Mouse (Mus musculus): ENCODE measurements around the gene Rmdn2. TPM values are rescaled to one million over a fixed set of nuclear protein-coding genes. Genes with fewer than 3 reads are reported as not detected.

Gene Rmdn2
- total RNA-seq (2014; fragmentation: Nextera tagmentation) (6.9 and 9.2 TPM in 2 replicates), total RNA-seq (2017) (9.4 and 10.4 TPM in 2 replicates)

- no peak for ATAC-seq (replicated peaks; ENCODE audit: low FRiP score, low TSS enrichment, poor library complexity, severe bottlenecking)
Measured at GRCm38 (mm10) chr17:79611545-79611944, at the start of gene Rmdn2. Gene Rmdn2 (plus strand): TSS chr17:79611863.

GRCm38 (mm10) chr17:79563067-79563620 lies 48.5 kb upstream of the Rmdn2 start:
- no peak for ATAC-seq (replicated peaks; ENCODE audit: low FRiP score, low TSS enrichment, poor library complexity, severe bottlenecking)

- ATAC-seq (replicated peaks; ENCODE audit: low FRiP score, low TSS enrichment, poor library complexity, severe bottlenecking): no peak
Measured at GRCm38 (mm10) chr17:79563721-79564120, 47.9 kb upstream of the Rmdn2 start.

GRCm38 (mm10) chr17:79565241-79565961 lies 46.3 kb upstream of the Rmdn2 start:
- ATAC-seq (replicated peaks; ENCODE audit: low FRiP score, low TSS enrichment, poor library complexity, severe bottlenecking): no peak

- ATAC-seq (replicated peaks; ENCODE audit: low FRiP score, low TSS enrichment, poor library complexity, severe bottlenecking): no peak
Measured at GRCm38 (mm10) chr17:79568401-79568800, 43.3 kb upstream of the Rmdn2 start.

GRCm38 (mm10) chr17:79578328-79578727 lies 33.3 kb upstream of the Rmdn2 start:
- no peak for ATAC-seq (replicated peaks; ENCODE audit: low FRiP score, low TSS enrichment, poor library complexity, severe bottlenecking)

- ATAC-seq (replicated peaks; ENCODE audit: low FRiP score, low TSS enrichment, poor library complexity, severe bottlenecking): peak; percentile 90
Measured at GRCm38 (mm10) chr17:79580264-79580920, 31.3 kb upstream of the Rmdn2 start.

- no peak for ATAC-seq (replicated peaks; ENCODE audit: low FRiP score, low TSS enrichment, poor library complexity, severe bottlenecking)
Measured at GRCm38 (mm10) chr17:79583466-79583865, 28.2 kb upstream of the Rmdn2 start.

- ATAC-seq (replicated peaks; ENCODE audit: low FRiP score, low TSS enrichment, poor library complexity, severe bottlenecking): 0 out of 2 replicates have a peak, but pooled peaks have one; percentile 24
Measured at GRCm38 (mm10) chr17:79584246-79584800, 27.3 kb upstream of the Rmdn2 start.

- ATAC-seq (replicated peaks; ENCODE audit: low FRiP score, low TSS enrichment, poor library complexity, severe bottlenecking): no peak
Measured at GRCm38 (mm10) chr17:79589913-79590312, 21.8 kb upstream of the Rmdn2 start.

- no peak for ATAC-seq (replicated peaks; ENCODE audit: low FRiP score, low TSS enrichment, poor library complexity, severe bottlenecking)
Measured at GRCm38 (mm10) chr17:79595996-79596395, 15.7 kb upstream of the Rmdn2 start.

GRCm38 (mm10) chr17:79598151-79598550 lies 13.5 kb upstream of the Rmdn2 start:
- ATAC-seq (replicated peaks; ENCODE audit: low FRiP score, low TSS enrichment, poor library complexity, severe bottlenecking): no peak

GRCm38 (mm10) chr17:79598596-79599577 lies 12.8 kb upstream of the Rmdn2 start:
- ATAC-seq (replicated peaks; ENCODE audit: low FRiP score, low TSS enrichment, poor library complexity, severe bottlenecking): no peak

- ATAC-seq (replicated peaks; ENCODE audit: low FRiP score, low TSS enrichment, poor library complexity, severe bottlenecking): no peak
Measured at GRCm38 (mm10) chr17:79600108-79600507, 11.6 kb upstream of the Rmdn2 start.

GRCm38 (mm10) chr17:79602381-79602780 lies 9.3 kb upstream of the Rmdn2 start:
- no peak for ATAC-seq (replicated peaks; ENCODE audit: low FRiP score, low TSS enrichment, poor library complexity, severe bottlenecking)

GRCm38 (mm10) chr17:79603427-79603826 lies 8.2 kb upstream of the Rmdn2 start:
- no peak for ATAC-seq (replicated peaks; ENCODE audit: low FRiP score, low TSS enrichment, poor library complexity, severe bottlenecking)

GRCm38 (mm10) chr17:79605794-79606193 lies 5.9 kb upstream of the Rmdn2 start:
- ATAC-seq (replicated peaks; ENCODE audit: low FRiP score, low TSS enrichment, poor library complexity, severe bottlenecking): no peak

- ATAC-seq (replicated peaks; ENCODE audit: low FRiP score, low TSS enrichment, poor library complexity, severe bottlenecking): no peak
Measured at GRCm38 (mm10) chr17:79609697-79610096, 2.0 kb upstream of the Rmdn2 start.

GRCm38 (mm10) chr17:79610163-79610755 lies 1.4 kb upstream of the Rmdn2 start:
- no peak for ATAC-seq (replicated peaks; ENCODE audit: low FRiP score, low TSS enrichment, poor library complexity, severe bottlenecking)
